Mouse (Mus musculus): ENCODE data around the gene Gm6890.
"Not testable (repeated sequence)": the region's sequence is repeated elsewhere in the genome, so short reads cannot be mapped to it uniquely, and the experiment has no call there.

Gm6890 gene

DNA sequence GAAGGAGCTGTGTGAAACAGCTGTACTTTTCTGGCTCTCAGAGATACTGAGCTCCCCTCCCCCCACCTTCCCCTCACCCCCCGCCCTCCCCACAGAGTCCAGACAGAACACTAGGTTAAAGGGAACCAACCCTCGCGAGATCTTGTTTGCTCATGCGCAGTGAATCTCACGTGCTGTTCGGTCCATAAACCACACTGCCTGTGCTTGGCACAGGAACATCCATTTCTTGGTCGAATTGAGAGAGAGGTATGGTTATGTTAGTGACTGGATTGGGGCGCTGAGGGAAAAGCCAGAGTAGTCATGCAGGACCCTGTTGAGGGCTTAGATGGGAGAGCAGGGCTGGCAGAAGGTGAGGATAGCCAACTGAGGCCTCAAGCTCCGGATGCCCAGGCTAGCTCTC, at the start of gene Gm6890:
TSS of gene Gm6890 (plus strand) at position 301 of the 400 bp plus-strand sequence.
- DNase-seq: not testable (repeated sequence)

DNA sequence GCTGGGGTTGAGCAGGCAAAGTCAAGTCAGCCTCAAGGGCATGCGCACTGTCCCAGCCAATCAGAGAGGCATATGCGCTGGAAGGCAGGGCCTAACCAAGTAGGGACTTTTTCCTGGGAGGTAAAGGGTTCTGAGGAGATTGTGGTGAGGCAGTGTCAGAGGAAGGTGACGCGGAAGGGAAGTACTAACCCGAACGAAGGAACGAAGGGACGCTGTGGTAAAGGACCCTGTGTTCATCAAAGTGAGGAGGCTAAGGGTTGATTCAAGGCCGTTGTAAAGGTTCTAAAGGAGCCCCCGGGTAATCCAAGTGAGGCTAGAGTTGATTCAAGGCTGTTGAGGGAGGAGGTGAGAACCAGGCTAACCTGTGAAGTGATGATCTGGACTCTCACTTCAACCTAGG, 14.5 kb upstream of the Gm6890 start:
- not testable (repeated sequence) for DNase-seq

DNA sequence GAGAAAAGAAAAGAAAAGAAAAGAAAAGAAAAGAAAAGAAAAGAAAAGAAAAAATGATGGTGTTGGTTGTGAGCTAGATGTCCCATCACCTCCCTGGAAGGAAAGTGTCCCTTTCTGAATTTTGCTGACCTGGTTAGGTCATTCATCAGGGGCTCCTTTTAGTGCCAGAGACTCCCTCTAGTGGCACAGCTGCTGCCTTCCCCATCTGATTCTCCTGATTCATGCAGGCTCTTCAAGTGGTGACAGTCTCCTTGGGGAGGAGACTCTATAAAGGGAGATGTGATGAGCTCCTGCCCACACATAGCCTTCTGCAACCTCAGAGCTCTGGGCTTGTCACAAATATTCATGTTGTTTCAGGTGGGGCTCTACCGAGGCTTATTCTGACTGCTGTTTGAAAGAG, 30.0 kb downstream of the Gm6890 start:
- DNase-seq: not testable (repeated sequence)
